In genomic region chr2:131067481-131067880, GRCm38 (mm10) we compare ENCODE assay signal across 15 mouse cellular contexts. TPM values are rescaled to one million over a fixed set of nuclear protein-coding genes. Genes with fewer than 3 reads are reported as not detected.
DNase-seq lines count a peak whose midpoint lies in the region; ATAC-seq and TF ChIP-seq lines count a peak whose summit lies in the region.
"Had no signal": no experiment of that assay in that cellular context is flagged by ENCODE, and none has a peak within 500 bp of the region (broad histone marks: within the 10 kb centered on the region; RNA-seq: fewer than 3 reads in every experiment).

No protein-coding gene starts in this region.

- peaks cover 22% of the 10 kb centered on the region; the same call in 1 of the 2 replicates for H3K27me3 ChIP-seq in lung, embryonic 14.5 days (ENCODE audit: insufficient read depth, low read length)
- H3K27me3 ChIP-seq in embryonic facial prominence, embryonic 15.5 days: peaks cover 2% of the 10 kb centered on the region; the same call in 1 of the 2 replicates

- intact Hi-C loops in gastrocnemius, adult 2 months (cut with DNase I): no loop called here

- 0 out of 2 replicates have a peak, but pooled peaks cover 5% of the 10 kb centered on the region for H3K4me1 ChIP-seq in lung, embryonic 14.5 days (ENCODE audit: insufficient read depth)
- peaks cover 19% of the 10 kb centered on the region for H3K4me1 ChIP-seq in embryonic facial prominence, embryonic 15.5 days

- no peak overlapping the region for H3K27ac ChIP-seq in gastrocnemius, adult 2 months
- H3K27ac ChIP-seq in lung, embryonic 14.5 days (ENCODE audit: low read depth): no peak overlapping the region
- peak overlapping the region; percentile 71 for H3K27ac ChIP-seq in embryonic facial prominence, embryonic 15.5 days (replicated peaks)
- H3K27ac ChIP-seq: heart, embryonic 13.5 days had no signal

- WGBS in lung, embryonic 14.5 days: 39% methylated on average over 6 of the region's 6 CpGs
- WGBS in embryonic facial prominence, embryonic 15.5 days: 42% methylated on average over 6 of the region's 6 CpGs

- H3K36me3 ChIP-seq in lung, embryonic 14.5 days (ENCODE audit: insufficient read depth): no peaks in the 10 kb centered on the region
- no peaks in the 10 kb centered on the region for H3K36me3 ChIP-seq in embryonic facial prominence, embryonic 15.5 days
- H3K36me3 ChIP-seq: heart, embryonic 13.5 days had no signal

- TF ChIP-seq CTCF in gastrocnemius, adult 2 months (IDR thresholded peaks at IDR 0.05): no peak
- TF ChIP-seq CTCF in lung, embryonic 14.5 days (IDR thresholded peaks at IDR 0.05; ENCODE audit: low read depth): no peak

- H3K9me3 ChIP-seq in lung, embryonic 14.5 days (ENCODE audit: low read depth, low read length): no peaks in the 10 kb centered on the region
- no peaks in the 10 kb centered on the region for H3K9me3 ChIP-seq in embryonic facial prominence, embryonic 15.5 days (replicated peaks)
- H3K9me3 ChIP-seq: heart, embryonic 13.5 days; megakaryocyte, embryonic 14.5 days had no signal

- no peak overlapping the region for H3K9ac ChIP-seq in lung, embryonic 14.5 days
- H3K9ac ChIP-seq in embryonic facial prominence, embryonic 15.5 days: no peak overlapping the region
- H3K9ac ChIP-seq: heart, embryonic 13.5 days had no signal

- DNase-seq in gastrocnemius, adult 2 months: peak; percentile 44
- no peak for DNase-seq in gastrocnemius, adult 8-10 months (ENCODE audit: low spot score in 2 of 2)
- DNase-seq in lung, embryonic 14.5 days: peak; percentile 86
- no peak for DNase-seq in lung, postnatal 36 days
- DNase-seq in NIH3T3 (ENCODE audit: low read depth): peak; percentile 92
- DNase-seq in cerebellum, postnatal 25 days: no peak
- DNase-seq in embryo, embryonic 11 days: no peak
- DNase-seq: cerebellum, adult 11 months; right cerebral cortex, adult 18-20 months had no signal

- peak; percentile 53; the same call in 1 of the 2 replicates for ATAC-seq in lung, embryonic 14.5 days (ENCODE audit: insufficient read depth)
- peak; percentile 61; the same call in 1 of the 2 replicates for ATAC-seq in embryonic facial prominence, embryonic 15.5 days (ENCODE audit: insufficient number of reproducible peaks, low FRiP score, low TSS enrichment, low read depth)
- ATAC-seq: CD4-positive, CD25-positive, alpha-beta regulatory T cell, adult 4 months had no signal

- no peak overlapping the region for H3K4me2 ChIP-seq in lung, embryonic 14.5 days
- H3K4me2 ChIP-seq in embryonic facial prominence, embryonic 15.5 days (replicated peaks): no peak overlapping the region
- H3K4me2 ChIP-seq: heart, embryonic 13.5 days had no signal

- H3K4me3 ChIP-seq in gastrocnemius, adult 2 months: no peak overlapping the region
- no peak overlapping the region for H3K4me3 ChIP-seq in lung, embryonic 14.5 days (ENCODE audit: low read depth, low read length)
- H3K4me3 ChIP-seq in embryonic facial prominence, embryonic 15.5 days (replicated peaks): no peak overlapping the region
- H3K4me3 ChIP-seq: heart, embryonic 13.5 days; megakaryocyte, embryonic 14.5 days had no signal

RNA-seq across cellular contexts. Expression of gene Adam33, which starts 3.9 kb away (rescaled TPM):
- 1 to 10 TPM; 2.5 TPM for total RNA-seq in gastrocnemius, adult 2 months (2021)
- 1 to 10 TPM in 3 of 4 experiments, under 1 TPM in 1; 0.82 to 1.8 (median 1.3) TPM for total RNA-seq in gastrocnemius, adult 8-10 months (2022)
- polyA plus RNA-seq in lung, embryonic 14.5 days (2014; fragmentation: Nextera tagmentation; extraction: Ambion mirVana): 1.9 and 4.1 TPM in 2 replicates
- polyA plus RNA-seq in embryonic facial prominence, embryonic 15.5 days (2015; fragmentation: Nextera tagmentation; extraction: Ambion mirVana): 75.8 and 79.0 TPM in 2 replicates
- total RNA-seq: neutrophil, adult 5-6 weeks had no signal

RNA-seq across cellular contexts. Expression of gene Siglec1, which starts 19.1 kb away (rescaled TPM):
- total RNA-seq in gastrocnemius, adult 2 months (2021): under 1 TPM; 0.36 to 0.39 TPM
- total RNA-seq in gastrocnemius, adult 8-10 months (2022): under 1 TPM; 0.19 to 0.72 (median 0.47) TPM
- 0.23 and 0.34 TPM in 2 replicates for polyA plus RNA-seq in lung, embryonic 14.5 days (2014; fragmentation: Nextera tagmentation; extraction: Ambion mirVana)
- polyA plus RNA-seq in embryonic facial prominence, embryonic 15.5 days (2015; fragmentation: Nextera tagmentation; extraction: Ambion mirVana): 0.68 TPM in 2 replicates
- polyA plus RNA-seq: CD4-positive, CD25-positive, alpha-beta regulatory T cell, adult 4 months had no signal

RNA-seq across cellular contexts. Expression of gene Gfra4, which starts 24.6 kb away (rescaled TPM):
- 1 to 10 TPM; 1.1 to 1.7 TPM for total RNA-seq in gastrocnemius, adult 2 months (2021)
- 1 to 10 TPM in 3 of 4 experiments, under 1 TPM in 1; 0.92 to 1.7 (median 1.3) TPM for total RNA-seq in gastrocnemius, adult 8-10 months (2022)
- 13.5 and 16.3 TPM in 2 replicates for polyA plus RNA-seq in lung, embryonic 14.5 days (2014; fragmentation: Nextera tagmentation; extraction: Ambion mirVana)
- polyA plus RNA-seq in embryonic facial prominence, embryonic 15.5 days (2015; fragmentation: Nextera tagmentation; extraction: Ambion mirVana): 42.6 and 44.0 TPM in 2 replicates
- total RNA-seq: liver, adult 2 months; neutrophil, adult 5-6 weeks had no signal
- polyA plus RNA-seq: CD4-positive, CD25-positive, alpha-beta regulatory T cell, adult 4 months had no signal

RNA-seq across cellular contexts. Expression of gene Hspa12b, which starts 59.6 kb away (rescaled TPM):
- total RNA-seq in gastrocnemius, adult 2 months (2021): 10 to 100 TPM; 11.7 to 14.8 TPM
- total RNA-seq in gastrocnemius, adult 8-10 months (2022): 1 to 10 TPM; 6.8 to 9.2 (median 6.9) TPM
- 8.8 and 10.0 TPM in 2 replicates for polyA plus RNA-seq in lung, embryonic 14.5 days (2014; fragmentation: Nextera tagmentation; extraction: Ambion mirVana)
- 17.6 and 18.1 TPM in 2 replicates for polyA plus RNA-seq in embryonic facial prominence, embryonic 15.5 days (2015; fragmentation: Nextera tagmentation; extraction: Ambion mirVana)
- total RNA-seq: neutrophil, adult 5-6 weeks had no signal
- polyA plus RNA-seq: CD4-positive, CD25-positive, alpha-beta regulatory T cell, adult 4 months had no signal

Comparison
In these comparisons a context has a peak if more than half of its experiments do, and no peak if none do; other contexts are left out.
1. DNase-seq: peak in gastrocnemius, adult 2 months (single experiment), lung, embryonic 14.5 days (single experiment) and NIH3T3 (single experiment); none in gastrocnemius, adult 8-10 months (0 of 2), lung, postnatal 36 days (single experiment), cerebellum, postnatal 25 days (0 of 2) and embryo, embryonic 11 days (single experiment).